Mouse (Mus musculus) small intestine, adult 2 months (tissue): ENCODE data around the gene Aqp12. TPM values are rescaled to one million over a fixed set of nuclear protein-coding genes. Genes with fewer than 3 reads are reported as not detected.
A peak's percentile ranks its signal among the peaks of the same experiment; 100 is the strongest.

Experiments used
- H3K27ac ChIP-seq: fragments of 200-500 bp; 2 replicates; pipeline ENCODE4 v1.5.1; 2012; ENCODE audit warnings: low read depth, low read length, control low read depth, inconsistent platforms; ENCODE audit not compliant: insufficient read depth
- H3K27me3 ChIP-seq: fragments of 200-500 bp; 2 replicates; pipeline ENCODE4 v1.6.1; 2012; ENCODE audit warnings: mild to moderate bottlenecking, moderate library complexity, low read length, inconsistent platforms; ENCODE audit not compliant: control insufficient read depth, insufficient read depth
- H3K36me3 ChIP-seq: fragments of 200-500 bp; 2 replicates; pipeline ENCODE4 v1.6.1; 2012; ENCODE audit warnings: mild to moderate bottlenecking, low read length, control low read depth, inconsistent platforms; ENCODE audit not compliant: control insufficient read depth, insufficient read depth
- H3K4me1 ChIP-seq: fragments of 200-500 bp; 2 replicates; pipeline ENCODE4 v1.6.1; 2012; ENCODE audit warnings: low read length, inconsistent platforms, mixed read lengths; ENCODE audit not compliant: control insufficient read depth, insufficient read depth, insufficient read length
- H3K4me3 ChIP-seq: fragments of 200-500 bp; 2 replicates; pipeline ENCODE4 v1.5.1; 2012; ENCODE audit warnings: low read depth, mild to moderate bottlenecking, control low read depth, inconsistent platforms, low read length, moderate library complexity
- CTCF ChIP-seq: fragments of 200-500 bp; IDR thresholded peaks from 2 replicates; pipeline ENCODE4 v1.5.1; 2012; ENCODE audit warnings: low read depth, mild to moderate bottlenecking, control low read depth, inconsistent platforms, low read length, moderate library complexity, mixed read lengths; ENCODE audit not compliant: insufficient replicate concordance, insufficient read length; ENCODE audit errors: extremely low read depth
- POLR2A ChIP-seq: fragments of 200-500 bp; IDR thresholded peaks from 2 replicates; pipeline ENCODE4 v1.6.1; 2012; ENCODE audit warnings: low read depth, mild to moderate bottlenecking, control low read depth, inconsistent platforms, low read length, moderate library complexity
- WGBS: fragments of 180-500 bp; shearing (Covaris S2); methylation state at CpG from one replicate; pipeline ENCODE4 v1.1.7; 2018; 5-methylcytosine and 5-hydroxymethylcytosine counted together
- polyA plus RNA-seq: library from polyadenylated mRNA; depleted of rRNA; stranded (reverse); fragments of >200 nt; gene quantifications from 2 replicates; pipeline ENCODE4 v1.2.3, GENCODE M21; 2012

Aqp12 gene
- polyA plus RNA-seq, 1 experiment: 0.14 TPM

DNA sequence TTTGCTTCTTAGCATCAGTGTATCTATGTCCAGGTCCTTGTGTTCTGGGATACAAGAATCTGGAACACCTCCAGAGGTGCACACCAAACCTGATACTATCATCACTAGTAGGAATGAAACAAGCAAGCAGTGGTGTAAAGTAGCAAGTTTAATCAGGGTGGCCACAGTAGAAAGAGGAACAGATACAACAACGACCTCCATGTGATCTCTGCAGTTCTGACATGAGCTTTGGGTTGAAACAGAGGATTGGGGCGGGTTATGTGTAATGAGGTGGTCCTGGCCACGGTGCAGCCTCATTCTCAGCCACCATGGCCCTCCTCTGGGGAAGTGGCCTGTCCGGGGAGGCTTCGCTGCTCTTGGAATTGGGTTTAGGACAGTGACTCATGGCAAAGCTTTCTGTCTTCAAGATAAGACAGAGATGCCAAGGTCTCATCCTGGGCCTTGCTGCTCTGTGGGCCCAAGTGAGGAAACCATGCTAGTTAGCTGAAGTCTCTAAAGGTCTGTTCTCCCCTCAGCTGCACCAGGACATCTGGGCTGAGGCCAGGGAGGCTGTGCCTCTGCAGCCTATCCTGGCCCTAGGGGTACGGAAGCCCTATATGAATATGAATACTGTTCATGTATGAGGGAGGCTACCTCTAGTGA lies 13.8 kb upstream of the Aqp12 start:
- Histone ChIP-seq H3K4me1 (peaks cover 7% of the 10 kb centered on the region; the same call in 1 of the 2 replicates), H3K27ac (no peak overlapping the region), H3K36me3 (no peaks in the 10 kb centered on the region), H3K27me3 (no peaks in the 10 kb centered on the region), H3K4me3 (no peak overlapping the region)
- TF ChIP-seq POLR2A (no peak), CTCF (no peak)
- 77% methylated on average over 6 of the region's 6 CpGs for WGBS

DNA sequence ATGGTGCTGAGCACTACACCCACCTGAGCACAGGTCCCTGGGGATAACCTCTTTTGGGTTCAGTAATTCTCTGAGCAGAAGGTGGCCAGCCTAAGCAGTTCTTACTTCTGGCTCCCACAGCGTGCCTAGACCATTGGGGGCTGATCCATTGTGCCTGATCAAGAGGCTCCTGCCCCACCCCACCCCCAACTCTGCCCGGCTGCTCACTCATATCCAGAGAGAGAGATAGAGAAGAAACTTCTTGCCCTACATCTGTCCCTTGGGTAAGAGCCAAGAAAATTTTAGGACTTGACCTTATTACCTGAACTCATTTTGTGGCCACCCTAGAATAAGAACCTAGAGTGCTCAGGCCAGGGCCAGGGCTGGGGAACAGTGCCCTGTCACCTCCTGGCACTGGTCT lies 13.3 kb upstream of the Aqp12 start:
- Histone ChIP-seq H3K27ac (no peak overlapping the region), H3K4me3 (no peak overlapping the region), H3K4me1 (peaks cover 7% of the 10 kb centered on the region; the same call in 1 of the 2 replicates), H3K36me3 (no peaks in the 10 kb centered on the region), H3K27me3 (no peaks in the 10 kb centered on the region)
- TF ChIP-seq CTCF: no peak
- no peak for TF ChIP-seq POLR2A
- 78% methylated on average over 2 of the region's 2 CpGs for WGBS

DNA sequence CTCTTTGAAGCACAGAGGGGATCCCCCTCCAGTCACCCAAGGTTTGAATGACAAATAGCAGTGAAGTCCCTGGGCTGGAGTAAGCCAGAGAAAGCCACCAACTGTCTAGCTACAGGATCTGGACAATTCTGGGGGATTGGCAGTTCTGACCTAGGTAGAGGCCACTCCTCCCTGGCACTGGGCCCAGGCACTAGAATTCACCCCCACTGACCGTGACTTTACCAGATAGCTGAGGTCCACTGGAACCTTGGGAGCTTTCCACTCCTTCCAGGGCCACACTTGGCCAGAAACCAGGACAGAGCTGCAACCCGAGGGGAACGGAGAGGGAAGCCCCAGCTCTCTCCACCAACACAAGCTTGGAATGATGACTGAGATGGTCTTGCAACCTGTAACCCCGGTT lies 3.1 kb downstream of the Aqp12 start:
- TF ChIP-seq POLR2A (no peak), CTCF (no peak)
- H3K4me3 ChIP-seq: no peak overlapping the region
- H3K4me1 ChIP-seq: no peaks in the 10 kb centered on the region
- no peak overlapping the region for H3K27ac ChIP-seq
- WGBS: 45% methylated on average over 4 of the region's 4 CpGs
- H3K27me3 ChIP-seq: no peaks in the 10 kb centered on the region
- H3K36me3 ChIP-seq: no peaks in the 10 kb centered on the region

DNA sequence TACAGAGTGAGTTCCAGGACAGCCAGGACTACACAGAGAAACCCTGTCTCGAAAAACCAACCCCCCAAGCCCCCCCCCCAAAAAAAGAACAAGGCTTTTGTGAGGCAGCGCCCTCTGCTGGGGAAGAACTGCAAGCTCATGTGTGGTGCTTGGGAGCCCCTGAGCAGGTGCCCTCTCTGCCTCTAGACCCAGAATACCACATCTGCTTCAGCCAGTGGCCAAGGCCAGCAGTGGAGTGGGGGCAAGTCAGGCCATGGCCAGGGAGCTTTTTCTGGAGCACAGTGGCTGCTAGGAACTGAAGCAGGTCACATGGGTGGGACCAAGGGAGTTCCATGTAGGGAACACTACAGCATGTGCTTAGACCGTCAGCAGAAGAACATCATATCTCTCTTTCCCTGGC lies 4.6 kb downstream of the Aqp12 start:
- H3K4me3 ChIP-seq: no peak overlapping the region
- no peaks in the 10 kb centered on the region for H3K4me1 ChIP-seq
- H3K36me3 ChIP-seq: no peaks in the 10 kb centered on the region
- 26% methylated on average over 3 of the region's 3 CpGs for WGBS
- no peak overlapping the region for H3K27ac ChIP-seq
- TF ChIP-seq POLR2A (no peak), CTCF (peak; percentile 57; the same call in 1 of the 2 replicates)
- no peaks in the 10 kb centered on the region for H3K27me3 ChIP-seq

DNA sequence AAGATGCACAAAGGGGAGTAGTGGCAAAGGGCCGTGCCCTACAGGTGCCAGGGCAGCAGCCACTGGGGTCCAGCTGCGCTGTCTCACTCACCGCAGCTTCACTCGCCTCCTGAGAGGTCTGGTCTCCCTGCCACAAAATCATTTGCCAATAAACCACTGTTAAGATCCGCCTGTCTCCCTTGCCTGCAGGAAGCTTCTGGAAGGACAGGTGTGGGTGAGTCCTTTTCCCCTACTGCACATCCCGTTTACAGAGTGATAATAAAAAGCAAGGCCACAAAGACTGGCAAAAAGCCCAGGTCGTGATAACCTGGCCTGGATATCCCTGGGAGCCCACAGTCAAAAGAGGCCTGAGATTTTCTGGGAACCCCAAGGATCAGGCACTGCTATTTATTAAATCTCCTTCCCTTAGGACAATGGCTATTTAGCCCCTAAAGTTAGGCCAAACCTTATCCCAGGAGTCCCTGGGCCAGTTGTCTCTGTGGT lies 6.0 kb downstream of the Aqp12 start:
- 24% methylated on average over 7 of the region's 7 CpGs for WGBS
- no peaks in the 10 kb centered on the region for H3K36me3 ChIP-seq
- no peak overlapping the region for H3K4me3 ChIP-seq
- H3K4me1 ChIP-seq: no peaks in the 10 kb centered on the region
- H3K27me3 ChIP-seq: no peaks in the 10 kb centered on the region
- TF ChIP-seq CTCF (no peak), POLR2A (no peak)
- no peak overlapping the region for H3K27ac ChIP-seq

DNA sequence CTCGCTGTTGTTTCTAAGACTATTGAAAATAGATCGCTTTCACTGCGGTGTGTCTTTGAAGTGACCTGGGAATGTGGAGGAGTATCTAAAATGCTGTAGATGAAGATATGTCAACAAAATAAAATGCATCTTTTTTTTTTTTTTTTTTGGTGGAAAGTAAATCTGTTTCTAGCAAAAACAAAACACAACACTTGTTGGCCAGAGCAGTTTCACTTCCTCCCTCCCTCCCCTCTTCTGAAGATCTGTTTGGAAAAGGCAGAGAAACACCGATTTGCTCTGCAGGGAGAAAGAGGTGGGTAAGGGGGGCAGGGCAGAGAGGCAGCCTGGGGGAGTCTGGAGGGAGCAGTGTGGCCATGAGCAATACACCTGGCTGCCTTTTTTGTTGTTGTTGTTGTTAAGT lies 7.2 kb downstream of the Aqp12 start:
- WGBS: 71% methylated on average over 4 of the region's 4 CpGs

DNA sequence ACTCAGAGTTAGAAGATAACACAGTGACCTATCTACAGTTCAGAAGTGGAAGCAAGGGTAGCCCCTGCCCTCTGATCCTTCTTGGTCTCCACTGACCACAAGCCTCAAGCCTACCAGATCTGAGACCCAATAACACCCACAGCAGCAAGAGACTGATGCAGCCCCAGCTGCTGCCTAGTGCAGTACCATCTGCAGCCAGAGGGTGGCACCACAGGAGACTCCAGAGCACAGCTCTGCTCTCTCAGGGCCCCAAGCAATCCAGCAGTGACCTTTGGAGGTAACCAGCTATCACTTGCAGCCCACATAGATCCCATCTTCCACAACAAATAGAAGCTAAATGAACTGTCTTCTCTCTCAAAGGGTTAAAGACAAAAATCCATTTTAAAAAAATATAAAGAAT lies 8.3 kb downstream of the Aqp12 start:
- Histone ChIP-seq H3K36me3 (no peaks in the 10 kb centered on the region), H3K4me1 (no peaks in the 10 kb centered on the region), H3K27ac (no peak overlapping the region), H3K4me3 (no peak overlapping the region), H3K27me3 (no peaks in the 10 kb centered on the region)
- TF ChIP-seq POLR2A: no peak
- peak; percentile 79; the same call in 1 of the 2 replicates for TF ChIP-seq CTCF

More for the DNA sequence above, 7.2 kb downstream of the Aqp12 start:
- Histone ChIP-seq H3K36me3 (no peaks in the 10 kb centered on the region), H3K27ac (no peak overlapping the region), H3K4me3 (no peak overlapping the region), H3K4me1 (no peaks in the 10 kb centered on the region), H3K27me3 (no peaks in the 10 kb centered on the region)
- no peak for TF ChIP-seq CTCF
- TF ChIP-seq POLR2A: no peak

DNA sequence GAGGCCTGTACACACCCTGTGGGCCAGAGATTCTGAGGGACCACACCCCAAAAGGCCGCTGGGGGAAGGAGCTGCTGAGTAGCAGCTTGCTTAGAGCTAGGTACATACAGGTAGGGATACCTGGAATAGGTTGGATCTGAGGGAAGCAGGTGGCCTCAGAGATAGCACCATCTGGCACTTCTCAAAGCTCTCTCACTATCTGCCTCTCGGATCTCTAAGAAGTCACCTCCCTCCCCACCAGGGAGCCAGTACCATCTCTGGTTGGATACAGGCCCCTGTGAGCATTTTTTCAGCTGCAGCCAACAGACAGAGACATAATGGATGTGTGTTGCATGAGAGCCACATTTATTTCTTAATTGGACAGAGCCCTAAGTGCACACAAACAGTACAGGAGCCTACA lies 9.0 kb downstream of the Aqp12 start:
- 45% methylated on average over 2 of the region's 2 CpGs for WGBS

More for the DNA sequence above, 9.0 kb downstream of the Aqp12 start:
- no peak overlapping the region for H3K27ac ChIP-seq
- TF ChIP-seq CTCF (no peak), POLR2A (no peak)
- H3K36me3 ChIP-seq: no peaks in the 10 kb centered on the region
- H3K4me1 ChIP-seq: no peaks in the 10 kb centered on the region
- H3K27me3 ChIP-seq: no peaks in the 10 kb centered on the region
- no peak overlapping the region for H3K4me3 ChIP-seq
